Mouse (Mus musculus) thymus, postnatal 14 days (tissue): ENCODE measurements at regions not wholly inside any gene's neighbourhood (a gene's known extent, or its start where the extent isn't known, plus 50 kb on each side); places are given as distances from the start of the nearest gene placed in this dataset.

Experiments used
- DNase-seq: peaks from one replicate; pipeline ENCODE4 v3.0.0; 2021

GRCm38 (mm10) chrX:12888708-12889481 is 127.0 kb upstream of the Med14 start:
- DNase-seq = no peak

- DNase-seq = no peak
Observed at GRCm38 (mm10) chrX:12888010-12888707, 126.3 kb upstream of the Med14 start.

GRCm38 (mm10) chrX:12887516-12887915 is 125.6 kb upstream of the Med14 start:
- no peak for DNase-seq

GRCm38 (mm10) chrX:12886160-12887048 is 124.5 kb upstream of the Med14 start:
- DNase-seq = no peak

GRCm38 (mm10) chrX:12879233-12879632 is 117.4 kb upstream of the Med14 start:
- DNase-seq = no peak

GRCm38 (mm10) chrX:12877506-12877905 is 115.6 kb upstream of the Med14 start:
- DNase-seq = no peak

GRCm38 (mm10) chrX:12873698-12874144 is 111.8 kb upstream of the Med14 start:
- peak; percentile 71 for DNase-seq

- DNase-seq = no peak
Observed at GRCm38 (mm10) chrX:12873230-12873629, 111.4 kb upstream of the Med14 start.

GRCm38 (mm10) chrX:12866885-12867498 is 105.1 kb upstream of the Med14 start:
- DNase-seq = no peak

- DNase-seq = no peak
Observed at GRCm38 (mm10) chrX:12866176-12866575, 104.3 kb upstream of the Med14 start.

GRCm38 (mm10) chrX:12860168-12860567 is 98.3 kb upstream of the Med14 start:
- no peak for DNase-seq

GRCm38 (mm10) chrX:12858757-12859156 is 96.9 kb upstream of the Med14 start:
- no peak for DNase-seq

- no peak for DNase-seq
Observed at GRCm38 (mm10) chrX:12857881-12858755, 96.2 kb upstream of the Med14 start.

- DNase-seq = no peak
Observed at GRCm38 (mm10) chrX:12855425-12855824, 93.6 kb upstream of the Med14 start.

GRCm38 (mm10) chrX:12851684-12852083 is 89.8 kb upstream of the Med14 start:
- DNase-seq = peak; percentile 46

GRCm38 (mm10) chrX:12844431-12844830 is 82.6 kb upstream of the Med14 start:
- no peak for DNase-seq

- no peak for DNase-seq
Observed at GRCm38 (mm10) chrX:12841021-12841325, 79.1 kb upstream of the Med14 start.

GRCm38 (mm10) chrX:12840160-12841020 is 78.5 kb upstream of the Med14 start:
- peak; percentile 5 for DNase-seq

GRCm38 (mm10) chrX:12839406-12840159 is 77.7 kb upstream of the Med14 start:
- peak; percentile 39 for DNase-seq

GRCm38 (mm10) chrX:12837821-12838220 is 75.9 kb upstream of the Med14 start:
- DNase-seq = no peak
